Mouse (Mus musculus) spleen, adult 2 months (tissue): ENCODE measurements around the gene Ndufb4.

Experiments used
- CTCF ChIP-seq: fragments of 200-500 bp; IDR thresholded peaks from 2 replicates; pipeline ENCODE4 v1.5.1; 2011; ENCODE audit warnings: mild to moderate bottlenecking, inconsistent platforms; ENCODE audit not compliant: insufficient read depth, insufficient read length, insufficient replicate concordance; ENCODE audit errors: extremely low read depth
- POLR2A ChIP-seq: fragments of 200-500 bp; IDR thresholded peaks from 2 replicates; pipeline ENCODE4 v1.6.1; 2011; ENCODE audit warnings: low read depth, low read length, inconsistent platforms

GRCm38 (mm10) chr16:37644486-37644885 lies 9.8 kb downstream of the Ndufb4 start:
- no peak for TF ChIP-seq CTCF
- TF ChIP-seq POLR2A = no peak
